Mouse (Mus musculus): ENCODE results near the gene Lcp2. TPM values are rescaled to one million over a fixed set of nuclear protein-coding genes. Genes with fewer than 3 reads are reported as not detected.

Lcp2 gene
- polyA plus RNA-seq (2016; fragmentation: Nextera tagmentation; extraction: Ambion mirVana): 1.0 and 1.2 TPM in 2 replicates

- no peaks in the 10 kb centered on the region for H3K27me3 ChIP-seq (ENCODE audit: low read depth, poor library complexity, severe bottlenecking)
- no peaks in the 10 kb centered on the region for H3K4me1 ChIP-seq
- no peaks in the 10 kb centered on the region for H3K9me3 ChIP-seq (replicated peaks)
- no peak within 1 kb of the TSS for H3K4me3 ChIP-seq
- no peak for DNase-seq (ENCODE audit: low spot score)
- no peaks in the 10 kb centered on the region for H3K36me3 ChIP-seq
- no peak within 1 kb of the TSS for H3K27ac ChIP-seq
- WGBS: 87% methylated on average over 6 of the region's 6 CpGs
Measured at GRCm38 (mm10) chr11:34046767-34047541, at the start of gene Lcp2. TSS of gene Lcp2 (plus strand) at chr11:34046920.

- H3K9me3 ChIP-seq (replicated peaks): no peaks in the 10 kb centered on the region
- H3K27me3 ChIP-seq (ENCODE audit: low read depth, poor library complexity, severe bottlenecking): peaks cover 18% of the 10 kb centered on the region
- DNase-seq (ENCODE audit: low spot score): no peak
- peaks cover 10% of the 10 kb centered on the region for H3K4me1 ChIP-seq
- H3K27ac ChIP-seq: no peak overlapping the region
- 65% methylated on average over 10 of the region's 10 CpGs for WGBS
- H3K4me3 ChIP-seq: no peak overlapping the region
- no peaks in the 10 kb centered on the region for H3K36me3 ChIP-seq
Measured at GRCm38 (mm10) chr11:33998244-33998643, 48.5 kb upstream of the Lcp2 start.

GRCm38 (mm10) chr11:34000416-34000815, 46.3 kb upstream of the Lcp2 start:
- Histone ChIP-seq H3K9me3 (replicated peaks) (no peaks in the 10 kb centered on the region), H3K4me1 (peaks cover 7% of the 10 kb centered on the region), H3K27me3 (ENCODE audit: low read depth, poor library complexity, severe bottlenecking) (0 out of 2 replicates have a peak, but pooled peaks cover 4% of the 10 kb centered on the region), H3K36me3 (no peaks in the 10 kb centered on the region), H3K27ac (no peak overlapping the region), H3K4me3 (no peak overlapping the region)
- WGBS: 74% methylated on average over 3 of the region's 3 CpGs
- no peak for DNase-seq (ENCODE audit: low spot score)

- Histone ChIP-seq H3K9me3 (replicated peaks) (no peaks in the 10 kb centered on the region), H3K4me3 (no peak overlapping the region), H3K4me1 (no peaks in the 10 kb centered on the region), H3K27ac (no peak overlapping the region), H3K36me3 (no peaks in the 10 kb centered on the region), H3K27me3 (ENCODE audit: low read depth, poor library complexity, severe bottlenecking) (0 out of 2 replicates have a peak, but pooled peaks cover 4% of the 10 kb centered on the region)
- DNase-seq (ENCODE audit: low spot score): no peak
- WGBS: 17% methylated on average over 5 of the region's 5 CpGs
Measured at GRCm38 (mm10) chr11:34001938-34002592, 44.7 kb upstream of the Lcp2 start.

GRCm38 (mm10) chr11:34002593-34002965, 44.1 kb upstream of the Lcp2 start:
- 83% methylated on average over 5 of the region's 5 CpGs for WGBS
- 0 out of 2 replicates have a peak, but pooled peaks cover 4% of the 10 kb centered on the region for H3K27me3 ChIP-seq (ENCODE audit: low read depth, poor library complexity, severe bottlenecking)

GRCm38 (mm10) chr11:34007616-34008015, 39.1 kb upstream of the Lcp2 start:
- no peak for DNase-seq (ENCODE audit: low spot score)
- no peaks in the 10 kb centered on the region for H3K27me3 ChIP-seq (ENCODE audit: low read depth, poor library complexity, severe bottlenecking)
- no peaks in the 10 kb centered on the region for H3K36me3 ChIP-seq
- H3K27ac ChIP-seq: no peak overlapping the region
- no peaks in the 10 kb centered on the region for H3K9me3 ChIP-seq (replicated peaks)
- no peak overlapping the region for H3K4me3 ChIP-seq
- H3K4me1 ChIP-seq: peaks cover 13% of the 10 kb centered on the region; the same call in 1 of the 2 replicates
- WGBS: 100% methylated on average over 2 of the region's 2 CpGs

More at GRCm38 (mm10) chr11:34002593-34002965, 44.1 kb upstream of the Lcp2 start:
- no peak for DNase-seq (ENCODE audit: low spot score)
- no peak overlapping the region for H3K27ac ChIP-seq
- H3K36me3 ChIP-seq: no peaks in the 10 kb centered on the region
- H3K4me3 ChIP-seq: no peak overlapping the region
- no peaks in the 10 kb centered on the region for H3K9me3 ChIP-seq (replicated peaks)
- no peaks in the 10 kb centered on the region for H3K4me1 ChIP-seq

GRCm38 (mm10) chr11:34008214-34008613, 38.5 kb upstream of the Lcp2 start:
- no peak for DNase-seq (ENCODE audit: low spot score)
- Histone ChIP-seq H3K27ac (peak overlapping the region; percentile 77), H3K36me3 (no peaks in the 10 kb centered on the region), H3K9me3 (replicated peaks) (no peaks in the 10 kb centered on the region), H3K4me1 (peaks cover 13% of the 10 kb centered on the region; the same call in 1 of the 2 replicates), H3K4me3 (no peak overlapping the region), H3K27me3 (ENCODE audit: low read depth, poor library complexity, severe bottlenecking) (no peaks in the 10 kb centered on the region)
- 86% methylated on average over 11 of the region's 11 CpGs for WGBS

- 47% methylated on average over 9 of the region's 9 CpGs for WGBS
- no peaks in the 10 kb centered on the region for H3K9me3 ChIP-seq (replicated peaks)
- peak overlapping the region; percentile 77 for H3K27ac ChIP-seq
- H3K36me3 ChIP-seq: no peaks in the 10 kb centered on the region
- peak; percentile 70 for DNase-seq (ENCODE audit: low spot score)
- H3K27me3 ChIP-seq (ENCODE audit: low read depth, poor library complexity, severe bottlenecking): no peaks in the 10 kb centered on the region
- no peak overlapping the region for H3K4me3 ChIP-seq
- H3K4me1 ChIP-seq: peaks cover 13% of the 10 kb centered on the region; the same call in 1 of the 2 replicates
Measured at GRCm38 (mm10) chr11:34008702-34009101, 38.0 kb upstream of the Lcp2 start.

GRCm38 (mm10) chr11:34009316-34010087, 37.2 kb upstream of the Lcp2 start:
- 85% methylated on average over 12 of the region's 12 CpGs for WGBS
- Histone ChIP-seq H3K4me3 (no peak overlapping the region), H3K27me3 (ENCODE audit: low read depth, poor library complexity, severe bottlenecking) (no peaks in the 10 kb centered on the region), H3K27ac (0 out of 2 replicates have a peak overlapping the region, but pooled peaks have one; percentile 53), H3K36me3 (no peaks in the 10 kb centered on the region), H3K4me1 (peaks cover 13% of the 10 kb centered on the region; the same call in 1 of the 2 replicates), H3K9me3 (replicated peaks) (no peaks in the 10 kb centered on the region)
- DNase-seq (ENCODE audit: low spot score): no peak

- Histone ChIP-seq H3K4me3 (no peak overlapping the region), H3K4me1 (peaks cover 13% of the 10 kb centered on the region; the same call in 1 of the 2 replicates), H3K9me3 (replicated peaks) (no peaks in the 10 kb centered on the region), H3K27me3 (ENCODE audit: low read depth, poor library complexity, severe bottlenecking) (no peaks in the 10 kb centered on the region), H3K27ac (0 out of 2 replicates have a peak overlapping the region, but pooled peaks have one; percentile 53), H3K36me3 (no peaks in the 10 kb centered on the region)
- DNase-seq (ENCODE audit: low spot score): no peak
- WGBS: 70% methylated on average over 7 of the region's 7 CpGs
Measured at GRCm38 (mm10) chr11:34010133-34010858, 36.4 kb upstream of the Lcp2 start.

GRCm38 (mm10) chr11:34010859-34011172, 35.9 kb upstream of the Lcp2 start:
- Histone ChIP-seq H3K36me3 (no peaks in the 10 kb centered on the region), H3K9me3 (replicated peaks) (no peaks in the 10 kb centered on the region), H3K4me3 (no peak overlapping the region), H3K27me3 (ENCODE audit: low read depth, poor library complexity, severe bottlenecking) (no peaks in the 10 kb centered on the region), H3K4me1 (peaks cover 13% of the 10 kb centered on the region; the same call in 1 of the 2 replicates), H3K27ac (0 out of 2 replicates have a peak overlapping the region, but pooled peaks have one; percentile 23)
- WGBS: 84% methylated on average over 4 of the region's 4 CpGs
- DNase-seq (ENCODE audit: low spot score): no peak

GRCm38 (mm10) chr11:34012007-34012652, 34.6 kb upstream of the Lcp2 start:
- WGBS: 89% methylated on average over 6 of the region's 6 CpGs
- no peak overlapping the region for H3K27ac ChIP-seq
- no peak for DNase-seq (ENCODE audit: low spot score)
- no peaks in the 10 kb centered on the region for H3K9me3 ChIP-seq (replicated peaks)
- H3K27me3 ChIP-seq (ENCODE audit: low read depth, poor library complexity, severe bottlenecking): no peaks in the 10 kb centered on the region
- peaks cover 13% of the 10 kb centered on the region; the same call in 1 of the 2 replicates for H3K4me1 ChIP-seq
- no peak overlapping the region for H3K4me3 ChIP-seq
- no peaks in the 10 kb centered on the region for H3K36me3 ChIP-seq
